In genomic region chr6:99904044-99904443, GRCm38 (mm10) we compare ENCODE assay signal across 7 mouse cellular contexts.
DNase-seq lines count a peak whose midpoint lies in the region; TF ChIP-seq lines count a peak whose summit lies in the region.
"Not testable (repeated sequence)": the region's sequence is repeated elsewhere in the genome, so short reads cannot be mapped to it uniquely, and the experiment has no call there.

No protein-coding gene starts in this region.

- TF ChIP-seq POLR2A in kidney, adult 2 months (IDR thresholded peaks at IDR 0.05; ENCODE audit: low read depth, low read length), result not testable (repeated sequence)

- peak; percentile 72 for TF ChIP-seq CTCF in kidney, adult 2 months (conservative IDR thresholded peaks at IDR 0.05; ENCODE audit: insufficient read depth, insufficient read length, low read depth, low read length)

- H3K36me3 ChIP-seq in kidney, adult 2 months (ENCODE audit: control insufficient read depth, insufficient read depth, low read length), result not testable (repeated sequence)

- DNase-seq in adrenal gland, adult 8-10 months, result peak; percentile 41
- DNase-seq in embryo, embryonic 10 days (ENCODE audit: low spot score), result peak; percentile 75
- DNase-seq in gastrocnemius, postnatal 25 days, result peak; percentile 30
- peak; percentile 81 for DNase-seq in kidney, adult 2 months
- peak; percentile 21 to 37 for DNase-seq in left cerebral cortex, adult 8-10 months (ENCODE audit: low spot score in 2 of 2)
- DNase-seq in lung, postnatal 4 days, result peak; percentile 44 to 79
- peak; percentile 59 for DNase-seq in right cerebral cortex, postnatal 25 days

- not testable (repeated sequence) for H3K27ac ChIP-seq in kidney, adult 2 months (ENCODE audit: insufficient read depth, low read depth, low read length)

- H3K27me3 ChIP-seq in kidney, adult 2 months (replicated peaks; ENCODE audit: control insufficient read depth, insufficient read depth, low read length), result not testable (repeated sequence)

- H3K4me3 ChIP-seq in kidney, adult 2 months (ENCODE audit: insufficient read depth, low read depth, low read length), result not testable (repeated sequence)

- H3K4me1 ChIP-seq in kidney, adult 2 months (ENCODE audit: control insufficient read depth, insufficient read depth, low read length), result not testable (repeated sequence)

Comparison
In these comparisons a context has a peak if more than half of its experiments do, and no peak if none do; other contexts are left out.
1. DNase-seq: peak in every context shown above with its lines; median percentile 81 in kidney, adult 2 months; 75 in embryo, embryonic 10 days; 62 in lung, postnatal 4 days; 59 in right cerebral cortex, postnatal 25 days; 41 in adrenal gland, adult 8-10 months; 30 in gastrocnemius, postnatal 25 days; 29 in left cerebral cortex, adult 8-10 months.